Mouse (Mus musculus): ENCODE data around the gene Kansl2. TPM values are rescaled to one million over a fixed set of nuclear protein-coding genes. Genes with fewer than 3 reads are reported as not detected.
"Not testable (repeated sequence)": the region's sequence is repeated elsewhere in the genome, so short reads cannot be mapped to it uniquely, and the experiment has no call there.

The Kansl2 gene
- polyA plus RNA-seq, 1 experiment = 178 TPM

- H3K27me3 ChIP-seq (ENCODE audit: control insufficient read depth, insufficient read depth, insufficient read length) = no peaks in the 10 kb centered on the region
- H3K4me3 ChIP-seq (ENCODE audit: insufficient read depth, poor library complexity, severe bottlenecking) = no peak overlapping the region
- peaks cover 76% of the 10 kb centered on the region for H3K79me2 ChIP-seq (ENCODE audit: control insufficient read depth, insufficient read depth)
- no peak overlapping the region for H3ac ChIP-seq (ENCODE audit: control insufficient read depth, insufficient read length, low read depth)
- TF ChIP-seq CEBPB (IDR thresholded peaks at IDR 0.05; ENCODE audit: low read depth) = peak; percentile 26
- TF ChIP-seq USF1 (IDR thresholded peaks at IDR 0.05; ENCODE audit: low read depth) = no peak
- peak; percentile 55 for TF ChIP-seq MYOD1 (IDR thresholded peaks at IDR 0.05; ENCODE audit: control insufficient read depth, insufficient read length, low read depth)
- TF ChIP-seq MAX (IDR thresholded peaks at IDR 0.05) = peak; percentile 9
- no peak for TF ChIP-seq FOSL1 (IDR thresholded peaks at IDR 0.05; ENCODE audit: insufficient read depth, low read length, poor library complexity, severe bottlenecking)
- no peak for TF ChIP-seq CTCF (IDR thresholded peaks at IDR 0.05; ENCODE audit: control insufficient read depth, insufficient read depth, insufficient read length)
- TF ChIP-seq MYOG (IDR thresholded peaks at IDR 0.05; ENCODE audit: control insufficient read depth, extremely low read depth, insufficient read length) = no peak
- H3K36me3 ChIP-seq (ENCODE audit: control insufficient read depth, insufficient read depth) = peaks cover 94% of the 10 kb centered on the region
- H3K79me3 ChIP-seq (ENCODE audit: low read depth) = peaks cover 64% of the 10 kb centered on the region
These were observed 12.8 kb downstream of the Kansl2 start for GRCm38 (mm10) chr15:98521245-98521644.

GRCm38 (mm10) chr15:98517380-98518355 lies 16.4 kb downstream of the Kansl2 start:
- TF ChIP-seq CTCF (IDR thresholded peaks at IDR 0.05; ENCODE audit: control insufficient read depth, insufficient read depth, insufficient read length) = peak; percentile 79
- peak; percentile 59 for TF ChIP-seq USF1 (IDR thresholded peaks at IDR 0.05; ENCODE audit: low read depth)
- TF ChIP-seq MAX (IDR thresholded peaks at IDR 0.05) = peak; percentile 54
- TF ChIP-seq CEBPB (IDR thresholded peaks at IDR 0.05; ENCODE audit: low read depth) = no peak
- TF ChIP-seq FOSL1 (IDR thresholded peaks at IDR 0.05; ENCODE audit: insufficient read depth, low read length, poor library complexity, severe bottlenecking) = no peak
- H3K27me3 ChIP-seq (ENCODE audit: control insufficient read depth, insufficient read depth, insufficient read length) = no peaks in the 10 kb centered on the region
- peaks cover 29% of the 10 kb centered on the region for H3K79me3 ChIP-seq (ENCODE audit: low read depth)
- H3K4me3 ChIP-seq (ENCODE audit: insufficient read depth, poor library complexity, severe bottlenecking) = no peak overlapping the region
- H3K36me3 ChIP-seq (ENCODE audit: control insufficient read depth, insufficient read depth) = peaks cover 63% of the 10 kb centered on the region
- no peak overlapping the region for H3ac ChIP-seq (ENCODE audit: control insufficient read depth, insufficient read length, low read depth)
- H3K79me2 ChIP-seq (ENCODE audit: control insufficient read depth, insufficient read depth) = peaks cover 40% of the 10 kb centered on the region

- not testable (repeated sequence) for H3ac ChIP-seq (ENCODE audit: control insufficient read depth, insufficient read length, low read depth)
These were observed 19.2 kb downstream of the Kansl2 start for GRCm38 (mm10) chr15:98514845-98515244.

GRCm38 (mm10) chr15:98514146-98514545 lies 19.9 kb downstream of the Kansl2 start:
- Histone ChIP-seq H3ac (ENCODE audit: control insufficient read depth, insufficient read length, low read depth) (no peak overlapping the region), H3K36me3 (ENCODE audit: control insufficient read depth, insufficient read depth) (peaks cover 30% of the 10 kb centered on the region), H3K27me3 (ENCODE audit: control insufficient read depth, insufficient read depth, insufficient read length) (no peaks in the 10 kb centered on the region), H3K79me3 (ENCODE audit: low read depth) (no peaks in the 10 kb centered on the region), H3K79me2 (ENCODE audit: control insufficient read depth, insufficient read depth) (peaks cover 6% of the 10 kb centered on the region), H3K4me3 (ENCODE audit: insufficient read depth, poor library complexity, severe bottlenecking) (no peak overlapping the region)
- no peak for TF ChIP-seq CEBPB (IDR thresholded peaks at IDR 0.05; ENCODE audit: low read depth)
- TF ChIP-seq MYOG (IDR thresholded peaks at IDR 0.05; ENCODE audit: control insufficient read depth, extremely low read depth, insufficient read length) = no peak
- TF ChIP-seq MYOD1 (IDR thresholded peaks at IDR 0.05; ENCODE audit: control insufficient read depth, insufficient read length, low read depth) = no peak
- TF ChIP-seq FOSL1 (IDR thresholded peaks at IDR 0.05; ENCODE audit: insufficient read depth, low read length, poor library complexity, severe bottlenecking) = no peak
- TF ChIP-seq MAX (IDR thresholded peaks at IDR 0.05) = peak; percentile 43
- TF ChIP-seq USF1 (IDR thresholded peaks at IDR 0.05; ENCODE audit: low read depth) = peak; percentile 95
- no peak for TF ChIP-seq CTCF (IDR thresholded peaks at IDR 0.05; ENCODE audit: control insufficient read depth, insufficient read depth, insufficient read length)

More at GRCm38 (mm10) chr15:98514845-98515244, 19.2 kb downstream of the Kansl2 start:
- Histone ChIP-seq H3K36me3 (ENCODE audit: control insufficient read depth, insufficient read depth) (peaks cover 37% of the 10 kb centered on the region), H3K79me2 (ENCODE audit: control insufficient read depth, insufficient read depth) (peaks cover 12% of the 10 kb centered on the region)
- H3K27me3 ChIP-seq (ENCODE audit: control insufficient read depth, insufficient read depth, insufficient read length); H3K4me3 ChIP-seq (ENCODE audit: insufficient read depth, poor library complexity, severe bottlenecking); H3K79me3 ChIP-seq (ENCODE audit: low read depth): not testable (repeated sequence)

GRCm38 (mm10) chr15:98513676-98514075 lies 20.4 kb downstream of the Kansl2 start:
- H3K79me3 ChIP-seq (ENCODE audit: low read depth); H3K4me3 ChIP-seq (ENCODE audit: insufficient read depth, poor library complexity, severe bottlenecking); H3K27me3 ChIP-seq (ENCODE audit: control insufficient read depth, insufficient read depth, insufficient read length); H3K79me2 ChIP-seq (ENCODE audit: control insufficient read depth, insufficient read depth); H3ac ChIP-seq (ENCODE audit: control insufficient read depth, insufficient read length, low read depth): not testable (repeated sequence)
- H3K36me3 ChIP-seq (ENCODE audit: control insufficient read depth, insufficient read depth) = peaks cover 30% of the 10 kb centered on the region

- no peaks in the 10 kb centered on the region for H3K79me3 ChIP-seq (ENCODE audit: low read depth)
- no peak overlapping the region for H3K4me3 ChIP-seq (ENCODE audit: insufficient read depth, poor library complexity, severe bottlenecking)
- H3K79me2 ChIP-seq (ENCODE audit: control insufficient read depth, insufficient read depth) = no peaks in the 10 kb centered on the region
- peak; percentile 95 for TF ChIP-seq MYOD1 (IDR thresholded peaks at IDR 0.05; ENCODE audit: control insufficient read depth, insufficient read length, low read depth)
- no peak for TF ChIP-seq MYOG (IDR thresholded peaks at IDR 0.05; ENCODE audit: control insufficient read depth, extremely low read depth, insufficient read length)
- TF ChIP-seq USF1 (IDR thresholded peaks at IDR 0.05; ENCODE audit: low read depth) = no peak
- peak; percentile 92 for TF ChIP-seq MAX (IDR thresholded peaks at IDR 0.05)
- TF ChIP-seq CEBPB (IDR thresholded peaks at IDR 0.05; ENCODE audit: low read depth) = peak; percentile 16
- peak; percentile 71 for TF ChIP-seq FOSL1 (IDR thresholded peaks at IDR 0.05; ENCODE audit: insufficient read depth, low read length, poor library complexity, severe bottlenecking)
- no peak for TF ChIP-seq CTCF (IDR thresholded peaks at IDR 0.05; ENCODE audit: control insufficient read depth, insufficient read depth, insufficient read length)
- H3K27me3 ChIP-seq (ENCODE audit: control insufficient read depth, insufficient read depth, insufficient read length) = no peaks in the 10 kb centered on the region
- peaks cover 22% of the 10 kb centered on the region for H3K36me3 ChIP-seq (ENCODE audit: control insufficient read depth, insufficient read depth)
- peak overlapping the region; percentile 50 for H3ac ChIP-seq (ENCODE audit: control insufficient read depth, insufficient read length, low read depth)
These were observed 21.2 kb downstream of the Kansl2 start for GRCm38 (mm10) chr15:98512799-98513321.

Data from C2C12 (cell line).